Mouse (Mus musculus) midbrain, embryonic 13.5 days (tissue): ENCODE results near the gene Ormdl1. TPM values are rescaled to one million over a fixed set of nuclear protein-coding genes. Genes with fewer than 3 reads are reported as not detected.
A peak's percentile ranks its signal among the peaks of the same experiment; 100 is the strongest.
"Not testable (repeated sequence)": the region's sequence is repeated elsewhere in the genome, so short reads cannot be mapped to it uniquely, and the experiment has no call there.

ENCODE experiments used
- ATAC-seq: fragments of 200-750 bp; cut with Nextera tagmentation; 2 replicates; pipeline ENCODE4 v1.8.0; 2017; ENCODE audit warnings: mild to moderate bottlenecking, moderate TSS enrichment, moderate library complexity
- H3K27ac ChIP-seq: fragments of 300-500 bp; sonication (generic); 2 replicates; pipeline ENCODE4 v1.5.1; 2015; ENCODE audit warnings: inconsistent platforms, mild to moderate bottlenecking, moderate library complexity
- H3K27me3 ChIP-seq: fragments of 300-500 bp; sonication (generic); 2 replicates; pipeline ENCODE4 v1.6.1; 2015; ENCODE audit warnings: mild to moderate bottlenecking, inconsistent platforms
- H3K36me3 ChIP-seq: fragments of 300-500 bp; sonication (generic); 2 replicates; pipeline ENCODE4 v1.6.1; 2015; ENCODE audit warnings: mild to moderate bottlenecking, inconsistent platforms
- H3K4me1 ChIP-seq: fragments of 300-500 bp; sonication (generic); replicated peaks from 2 replicates; pipeline ENCODE4 v1.6.1; 2015; ENCODE audit warnings: inconsistent platforms
- H3K4me2 ChIP-seq: fragments of 300-500 bp; sonication (generic); replicated peaks from 2 replicates; pipeline ENCODE4 v1.6.1; 2015; ENCODE audit warnings: moderate library complexity, mild to moderate bottlenecking, inconsistent platforms
- H3K4me3 ChIP-seq: fragments of 300-500 bp; sonication (generic); replicated peaks from 2 replicates; pipeline ENCODE4 v1.5.1; 2015; ENCODE audit warnings: mild to moderate bottlenecking, inconsistent platforms
- H3K9ac ChIP-seq: fragments of 300-500 bp; sonication (generic); replicated peaks from 2 replicates; pipeline ENCODE4 v1.6.1; 2015; ENCODE audit warnings: mild to moderate bottlenecking, inconsistent platforms
- H3K9me3 ChIP-seq: fragments of 300-500 bp; sonication (generic); 2 replicates; pipeline ENCODE4 v1.6.1; 2016; ENCODE audit warnings: mild to moderate bottlenecking, inconsistent platforms
- WGBS: fragments of 180-500 bp; shearing (Covaris S2); methylation state at CpG from one replicate; pipeline ENCODE4 v1.1.7; 2015; 5-methylcytosine and 5-hydroxymethylcytosine counted together
- polyA plus RNA-seq: library from polyadenylated mRNA; unstranded; fragments of >200 nt; fragmentation: Nextera tagmentation; extraction: Ambion mirVana; gene quantifications from 2 replicates; pipeline ENCODE4 v1.2.1, GENCODE M21; 2015

The Ormdl1 gene
- 75.2 and 77.8 TPM in 2 replicates for polyA plus RNA-seq

DNA sequence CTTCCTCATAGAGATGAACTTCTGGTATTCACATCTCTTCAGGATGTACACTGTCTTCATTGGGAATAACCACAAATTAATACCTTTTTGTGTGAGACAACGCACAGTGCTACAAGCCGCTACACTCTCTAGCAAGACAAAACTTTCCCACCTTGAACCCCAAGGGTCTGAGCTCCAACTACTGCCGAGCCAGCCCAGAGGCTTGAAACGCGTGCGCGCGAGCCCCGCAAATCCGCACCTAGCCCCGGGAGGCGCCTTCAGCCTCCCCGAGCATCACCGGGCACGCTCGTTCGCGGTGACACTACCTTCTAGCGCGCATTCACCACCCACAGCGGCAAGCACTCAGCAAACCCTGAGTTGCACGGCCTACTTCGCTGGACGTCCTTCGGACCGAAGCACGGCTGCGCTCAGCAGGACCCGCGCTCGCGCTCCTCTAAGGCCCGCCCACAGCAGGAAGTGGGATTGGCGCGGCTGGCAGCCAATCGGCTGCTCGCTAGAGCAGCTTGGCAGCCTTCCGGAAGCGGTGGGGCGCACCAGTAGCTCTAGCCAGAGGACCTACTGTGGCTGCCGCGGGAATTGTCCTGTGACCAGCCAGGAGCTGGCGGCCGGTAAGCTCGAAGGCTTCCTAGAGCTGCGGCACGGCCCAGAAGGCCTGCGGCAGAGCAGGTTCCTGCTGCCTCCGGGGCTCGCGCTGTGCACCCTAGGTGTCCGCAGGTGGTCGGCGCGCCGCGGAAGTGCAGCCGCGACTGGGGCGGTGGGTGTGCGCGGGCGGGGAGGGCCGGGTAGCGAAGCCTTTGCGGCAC, at the start of gene Ormdl1, which contains the start of the genes Pms1 and Gm28778:
Ormdl1 (plus strand) TSS at position 515 of the 803 bp plus-strand sequence.
Pms1 (minus strand) TSS at position 438 of the 803 bp plus-strand sequence.
Gm28778 (plus strand) TSS at position 531 of the 803 bp plus-strand sequence.
- WGBS: under 1% methylated on average over 65 of the region's 66 CpGs
- Histone ChIP-seq H3K4me3 (peak within 1 kb of the TSS; percentile 86), H3K4me2 (peak within 1 kb of the TSS; percentile 53), H3K27me3 (no peaks in the 10 kb centered on the region), H3K9me3 (no peaks in the 10 kb centered on the region), H3K9ac (peak within 1 kb of the TSS; percentile 80), H3K4me1 (peaks cover 8% of the 10 kb centered on the region), H3K27ac (peak within 1 kb of the TSS; percentile 89), H3K36me3 (peaks cover 9% of the 10 kb centered on the region; the same call in 1 of the 2 replicates)
- ATAC-seq: peak; percentile 100

DNA sequence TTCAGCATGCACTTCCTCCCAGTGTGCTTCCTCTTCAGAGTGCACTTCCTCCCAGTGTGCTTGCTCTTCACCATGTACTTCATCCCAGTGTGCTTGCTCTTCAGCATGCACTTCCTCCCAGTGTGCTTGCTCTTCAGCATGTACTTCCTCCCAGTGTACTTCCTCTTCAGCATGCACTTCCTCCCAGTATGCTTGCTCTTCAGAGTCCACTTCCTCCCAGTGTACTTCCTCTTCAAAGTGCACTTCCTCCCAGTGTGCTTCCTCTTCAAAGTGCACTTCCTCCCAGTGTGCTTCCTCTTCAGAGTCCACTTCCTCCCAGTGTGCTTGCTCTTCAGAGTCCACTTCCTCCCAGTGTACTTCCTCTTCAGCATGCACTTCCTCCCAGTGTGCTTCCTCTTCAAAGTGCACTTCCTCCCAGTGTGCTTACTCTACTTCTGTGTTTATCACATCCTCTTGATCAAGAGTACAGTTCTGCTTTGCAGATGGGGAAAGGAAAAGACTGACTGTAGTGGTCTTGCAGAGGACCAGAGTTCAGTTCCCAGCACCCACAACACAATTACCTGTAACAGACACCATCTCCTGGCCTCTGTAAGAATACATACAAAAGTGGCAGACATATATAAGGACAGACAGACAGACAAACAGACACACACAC, 31.8 kb upstream of the Ormdl1 start:
- H3K9ac ChIP-seq, ATAC-seq, H3K27me3 ChIP-seq, H3K4me3 ChIP-seq, H3K4me2 ChIP-seq, H3K4me1 ChIP-seq, H3K9me3 ChIP-seq, H3K36me3 ChIP-seq, H3K27ac ChIP-seq: not testable (repeated sequence)

DNA sequence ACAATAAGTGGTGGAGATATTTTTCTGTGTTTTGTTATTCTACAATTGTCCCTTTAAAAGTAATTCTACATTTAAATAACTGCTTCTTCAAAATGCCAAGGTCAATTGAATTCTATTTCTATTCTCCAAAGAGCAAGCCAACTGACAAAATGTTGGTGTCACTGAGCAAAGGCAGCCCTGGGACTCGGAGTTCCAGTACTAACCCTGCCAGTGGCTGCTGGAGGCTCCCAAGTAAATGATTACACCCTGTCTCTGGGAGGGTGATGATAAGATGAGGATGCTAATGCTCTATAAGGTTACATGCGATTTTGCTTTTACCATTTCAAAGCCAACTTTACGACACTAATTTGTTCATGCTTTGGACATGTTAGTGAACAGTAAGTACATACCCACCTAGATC, 27.0 kb upstream of the Ormdl1 start:
- H3K36me3 ChIP-seq: peaks cover 5% of the 10 kb centered on the region; the same call in 1 of the 2 replicates
- no peaks in the 10 kb centered on the region for H3K9me3 ChIP-seq
- WGBS: 97% methylated on average over 3 of the region's 3 CpGs
- no peak overlapping the region for H3K4me2 ChIP-seq
- no peak overlapping the region for H3K9ac ChIP-seq
- H3K4me3 ChIP-seq: no peak overlapping the region
- no peak overlapping the region for H3K27ac ChIP-seq
- H3K27me3 ChIP-seq: no peaks in the 10 kb centered on the region
- no peaks in the 10 kb centered on the region for H3K4me1 ChIP-seq
- ATAC-seq: no peak

DNA sequence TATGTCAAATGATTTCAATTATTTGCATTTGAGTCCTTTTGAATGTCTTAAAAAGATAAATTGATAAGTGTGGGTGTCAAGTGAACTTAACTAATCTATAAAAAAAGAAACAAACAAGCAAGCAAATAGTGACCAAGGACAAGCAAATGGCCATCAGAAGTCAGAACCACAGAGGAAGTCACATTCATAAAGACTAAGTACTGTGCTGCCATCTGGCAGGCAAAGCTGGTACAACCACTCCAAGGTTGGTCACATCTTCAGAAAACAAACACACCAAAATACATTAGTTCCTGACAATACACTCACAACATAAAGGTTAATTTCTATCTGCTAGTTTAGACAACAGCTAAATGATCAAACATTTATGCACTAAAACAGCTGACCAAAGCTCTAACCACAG, 24.2 kb upstream of the Ormdl1 start:
- H3K9ac ChIP-seq: no peak overlapping the region
- no peak overlapping the region for H3K4me3 ChIP-seq
- H3K4me2 ChIP-seq: no peak overlapping the region
- H3K9me3 ChIP-seq: no peaks in the 10 kb centered on the region
- ATAC-seq: no peak
- no peaks in the 10 kb centered on the region for H3K36me3 ChIP-seq
- no peaks in the 10 kb centered on the region for H3K27me3 ChIP-seq
- H3K4me1 ChIP-seq: no peaks in the 10 kb centered on the region
- H3K27ac ChIP-seq: no peak overlapping the region

DNA sequence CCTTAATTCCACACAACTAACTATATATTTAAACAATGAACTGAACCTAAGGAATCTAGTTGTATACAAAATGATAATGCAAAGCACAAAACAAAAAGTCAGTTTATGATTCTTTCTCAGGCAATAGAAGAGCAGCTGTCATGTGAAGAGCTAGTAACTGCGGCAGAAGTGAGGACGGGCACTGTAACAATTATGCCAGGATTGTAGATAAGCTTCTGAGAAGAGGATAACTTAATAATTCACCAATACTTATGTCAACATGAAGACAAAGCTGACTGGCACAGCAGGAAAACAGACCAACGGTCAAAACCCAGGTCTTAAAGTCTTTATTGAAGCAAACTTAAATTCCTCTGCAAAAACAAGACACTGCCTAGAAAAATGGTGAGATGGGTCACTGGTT, 5.7 kb upstream of the Ormdl1 start:
- Histone ChIP-seq H3K4me1 (no peaks in the 10 kb centered on the region), H3K4me2 (no peak overlapping the region), H3K9ac (no peak overlapping the region), H3K27me3 (no peaks in the 10 kb centered on the region), H3K27ac (no peak overlapping the region), H3K4me3 (no peak overlapping the region), H3K9me3 (no peaks in the 10 kb centered on the region), H3K36me3 (no peaks in the 10 kb centered on the region)
- ATAC-seq: no peak
- WGBS: 84% methylated on average over 3 of the region's 3 CpGs

DNA sequence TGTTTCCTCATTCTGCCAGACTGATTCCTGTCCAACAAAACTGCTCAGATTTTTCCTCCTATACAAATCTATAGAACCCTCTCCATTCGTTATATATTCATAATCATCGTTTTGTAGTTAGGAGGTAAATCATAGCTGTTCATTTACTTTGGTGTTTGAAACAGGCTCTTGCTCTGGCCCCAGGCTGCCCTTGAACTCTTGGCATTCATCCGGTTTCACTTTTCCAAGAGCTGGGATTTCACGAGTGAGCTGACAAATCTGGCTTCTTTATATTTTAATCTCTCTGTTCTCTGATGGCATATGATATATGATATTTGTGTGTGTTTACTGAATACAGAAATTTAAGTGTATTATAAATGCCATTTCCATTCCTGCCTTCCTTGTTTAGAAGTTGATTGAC, 3.6 kb downstream of the Ormdl1 start:
- ATAC-seq: no peak
- Histone ChIP-seq H3K27ac (no peak overlapping the region), H3K36me3 (peaks cover 13% of the 10 kb centered on the region), H3K4me2 (no peak overlapping the region), H3K9me3 (no peaks in the 10 kb centered on the region), H3K4me3 (no peak overlapping the region), H3K9ac (no peak overlapping the region), H3K4me1 (peaks cover 8% of the 10 kb centered on the region), H3K27me3 (no peaks in the 10 kb centered on the region)
- 93% methylated on average over 4 of the region's 4 CpGs for WGBS

DNA sequence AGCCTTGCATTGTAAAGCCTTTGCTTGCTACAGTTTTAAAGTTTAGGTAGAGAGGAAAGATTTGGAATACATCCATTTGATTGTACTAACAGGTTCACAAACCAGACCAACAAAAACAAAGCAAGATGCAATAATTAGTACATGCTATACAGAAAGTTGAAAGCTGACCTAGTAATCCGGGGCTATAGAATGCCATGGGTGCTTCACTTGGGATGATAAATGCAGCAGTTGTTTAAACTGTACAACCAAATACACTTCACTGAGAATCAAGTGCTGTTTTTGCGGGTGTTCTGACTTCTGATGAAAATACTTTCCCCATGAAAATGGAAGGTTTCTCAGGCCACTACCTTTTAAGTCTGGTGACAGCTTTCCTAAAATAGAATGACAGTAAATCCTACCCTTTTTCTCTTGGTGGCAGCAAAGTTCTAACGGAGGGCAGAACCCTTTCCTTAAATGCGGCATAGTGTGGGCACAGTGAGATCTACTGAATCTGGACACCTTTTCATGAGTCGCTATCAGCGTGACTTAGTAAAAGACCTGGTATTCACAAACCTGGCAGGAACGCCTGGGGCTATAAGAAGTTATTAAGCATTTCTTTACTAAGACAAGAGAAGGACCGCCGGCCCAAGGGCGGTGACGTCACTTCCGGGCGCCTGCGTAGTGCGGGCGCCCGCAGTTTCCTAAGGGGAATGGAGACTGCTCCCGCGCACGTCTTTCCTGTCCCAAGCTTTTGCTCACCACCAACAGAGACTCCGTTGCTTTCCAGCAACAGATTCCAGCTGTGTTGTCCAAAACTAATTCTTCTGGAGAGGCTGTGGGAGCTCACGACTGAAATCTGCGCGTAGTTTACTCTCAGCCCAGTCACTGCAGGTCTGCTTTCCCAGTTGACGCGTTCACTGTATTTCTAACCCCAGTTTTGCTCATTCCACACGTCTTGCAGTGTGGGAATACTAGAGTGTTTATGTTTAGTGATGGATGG, 16.4 kb downstream of the Ormdl1 start, which contains the start of gene Osgepl1:
Osgepl1 (plus strand) TSS at position 636 of the 979 bp plus-strand sequence.
- Histone ChIP-seq H3K9me3 (no peaks in the 10 kb centered on the region), H3K36me3 (peaks cover 31% of the 10 kb centered on the region), H3K9ac (peak within 1 kb of the TSS; percentile 81), H3K27ac (peak within 1 kb of the TSS; percentile 83), H3K4me1 (peaks cover 10% of the 10 kb centered on the region), H3K4me3 (peak within 1 kb of the TSS; percentile 71), H3K27me3 (no peaks in the 10 kb centered on the region), H3K4me2 (peak within 1 kb of the TSS; percentile 65)
- peak; percentile 99 for ATAC-seq
- WGBS: 3% methylated on average over 27 of the region's 27 CpGs

DNA sequence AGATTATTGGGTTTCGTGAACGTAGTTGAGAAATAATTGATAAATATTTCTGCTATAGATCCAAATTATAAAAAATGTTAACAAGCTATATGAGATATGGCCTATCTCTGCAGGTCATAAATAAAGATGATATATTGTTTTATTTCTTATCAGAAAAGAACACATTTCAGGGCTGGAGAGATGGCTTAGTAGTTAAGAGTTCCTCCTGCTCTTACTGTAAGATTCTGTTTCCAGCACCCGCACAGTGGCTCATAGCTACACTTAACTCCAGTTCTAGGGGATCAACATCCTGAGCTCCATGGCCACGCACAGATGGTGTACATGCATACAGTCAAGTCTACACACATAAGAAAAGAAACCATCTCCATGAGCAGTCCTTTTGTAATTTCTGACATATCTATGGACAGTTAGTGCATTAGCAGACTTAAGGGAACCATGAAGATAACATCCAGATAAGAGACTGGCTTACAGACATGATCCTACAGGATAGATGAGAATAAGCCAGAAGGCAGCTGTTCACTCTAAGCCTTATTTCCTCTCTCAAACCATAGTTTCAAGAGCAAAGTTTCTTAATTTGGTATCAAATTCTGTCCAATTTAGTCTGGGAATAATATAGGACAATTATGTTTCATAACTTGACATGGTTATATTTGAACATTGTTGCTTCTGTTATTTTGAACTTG, 24.9 kb downstream of the Ormdl1 start:
- H3K4me3 ChIP-seq: no peak overlapping the region
- 97% methylated on average over 4 of the region's 4 CpGs for WGBS
- no peaks in the 10 kb centered on the region for H3K9me3 ChIP-seq
- no peak overlapping the region for H3K9ac ChIP-seq
- H3K27ac ChIP-seq: no peak overlapping the region
- H3K4me2 ChIP-seq: no peak overlapping the region
- no peaks in the 10 kb centered on the region for H3K27me3 ChIP-seq
- peaks cover 33% of the 10 kb centered on the region for H3K36me3 ChIP-seq
- no peak for ATAC-seq
- H3K4me1 ChIP-seq: no peaks in the 10 kb centered on the region

DNA sequence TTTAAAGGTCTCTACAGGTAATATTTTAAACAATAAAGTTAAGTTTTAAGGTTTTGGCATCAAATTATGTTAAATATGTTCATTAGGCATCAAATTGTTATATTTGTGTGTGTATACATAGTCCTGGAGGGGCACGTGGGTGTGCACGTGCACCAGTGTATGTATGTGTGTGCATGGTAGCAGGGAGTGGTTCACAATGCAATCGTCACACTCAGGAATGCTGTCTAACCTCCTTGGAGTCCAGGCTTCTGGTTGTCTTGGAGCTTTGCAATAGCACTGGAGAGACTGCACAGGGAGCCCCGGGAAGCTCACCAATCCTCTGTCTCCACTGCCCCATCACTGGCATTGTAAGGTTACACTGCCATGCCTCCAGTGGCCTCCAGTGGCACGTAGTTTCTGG, 26.4 kb downstream of the Ormdl1 start:
- no peak overlapping the region for H3K9ac ChIP-seq
- H3K4me2 ChIP-seq: no peak overlapping the region
- H3K27ac ChIP-seq: no peak overlapping the region
- H3K4me3 ChIP-seq: no peak overlapping the region
- ATAC-seq: no peak
- no peaks in the 10 kb centered on the region for H3K4me1 ChIP-seq
- H3K9me3 ChIP-seq: no peaks in the 10 kb centered on the region
- no peaks in the 10 kb centered on the region for H3K27me3 ChIP-seq
- WGBS: 94% methylated on average over 5 of the region's 5 CpGs
- H3K36me3 ChIP-seq: peaks cover 20% of the 10 kb centered on the region

DNA sequence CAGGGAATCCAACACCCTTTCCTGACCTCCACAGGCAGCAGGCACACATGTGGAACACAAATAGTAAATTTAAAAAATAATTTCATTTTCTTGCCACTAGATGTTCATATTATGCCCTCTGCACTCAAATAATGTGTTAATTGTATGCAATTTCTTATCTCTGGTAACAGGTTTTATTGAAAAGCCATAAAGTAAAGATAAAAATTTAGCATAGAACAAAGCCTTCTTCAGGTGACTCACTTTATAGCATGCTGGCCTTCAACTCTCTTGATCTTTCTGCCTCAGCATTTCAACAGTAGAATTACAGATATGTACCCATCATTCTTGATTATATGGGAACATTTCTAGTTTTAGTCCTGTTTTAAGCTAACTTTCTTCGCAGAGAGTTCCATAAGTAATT, 27.4 kb downstream of the Ormdl1 start:
- 100% methylated on average over 1 of the region's 1 CpGs for WGBS
- no peak overlapping the region for H3K4me2 ChIP-seq
- no peak overlapping the region for H3K27ac ChIP-seq
- peaks cover 16% of the 10 kb centered on the region for H3K36me3 ChIP-seq
- no peaks in the 10 kb centered on the region for H3K27me3 ChIP-seq
- H3K9ac ChIP-seq: no peak overlapping the region
- H3K4me3 ChIP-seq: no peak overlapping the region
- H3K4me1 ChIP-seq: no peaks in the 10 kb centered on the region
- ATAC-seq: no peak
- H3K9me3 ChIP-seq: no peaks in the 10 kb centered on the region

DNA sequence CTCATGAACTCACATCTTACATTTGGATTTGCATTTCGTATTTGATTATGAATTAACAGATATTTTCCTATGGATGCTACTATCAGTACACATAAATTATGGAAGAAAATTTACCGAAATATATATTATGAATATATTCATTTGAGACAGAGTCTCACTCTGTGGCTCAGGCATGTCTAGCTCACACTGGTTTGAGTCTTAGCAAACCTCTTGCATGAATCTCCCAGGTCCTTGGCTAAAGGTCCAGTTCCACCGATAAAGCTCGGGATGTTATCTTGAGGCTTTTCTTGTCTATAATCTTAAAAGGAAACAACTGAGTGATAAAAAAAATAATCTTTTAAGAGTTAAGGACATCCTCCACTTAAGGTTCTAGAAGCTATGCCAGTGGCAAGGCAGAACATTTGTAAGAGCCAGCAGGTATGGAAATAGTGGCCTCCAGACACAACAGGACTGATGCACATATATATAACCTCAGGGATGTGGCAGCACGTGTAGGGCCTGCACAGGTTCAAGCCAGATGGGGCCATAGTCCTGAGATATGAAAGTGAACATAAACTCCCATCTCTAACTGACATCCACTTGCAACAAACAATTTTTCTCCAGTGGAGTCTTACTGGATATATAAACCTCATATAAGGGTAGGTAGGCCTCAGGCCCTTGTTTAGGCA, 28.1 kb downstream of the Ormdl1 start:
- no peaks in the 10 kb centered on the region for H3K4me1 ChIP-seq
- no peak overlapping the region for H3K9ac ChIP-seq
- peaks cover 15% of the 10 kb centered on the region for H3K36me3 ChIP-seq
- H3K4me3 ChIP-seq: no peak overlapping the region
- no peak for ATAC-seq
- H3K9me3 ChIP-seq: no peaks in the 10 kb centered on the region
- no peak overlapping the region for H3K4me2 ChIP-seq
- 97% methylated on average over 5 of the region's 5 CpGs for WGBS
- no peaks in the 10 kb centered on the region for H3K27me3 ChIP-seq
- no peak overlapping the region for H3K27ac ChIP-seq
